Mouse (Mus musculus): Measurements from ENCODE around the gene Wwc1.
"Not testable (repeated sequence)": the region's sequence is repeated elsewhere in the genome, so short reads cannot be mapped to it uniquely, and the experiment has no call there.

Wwc1 gene

DNA sequence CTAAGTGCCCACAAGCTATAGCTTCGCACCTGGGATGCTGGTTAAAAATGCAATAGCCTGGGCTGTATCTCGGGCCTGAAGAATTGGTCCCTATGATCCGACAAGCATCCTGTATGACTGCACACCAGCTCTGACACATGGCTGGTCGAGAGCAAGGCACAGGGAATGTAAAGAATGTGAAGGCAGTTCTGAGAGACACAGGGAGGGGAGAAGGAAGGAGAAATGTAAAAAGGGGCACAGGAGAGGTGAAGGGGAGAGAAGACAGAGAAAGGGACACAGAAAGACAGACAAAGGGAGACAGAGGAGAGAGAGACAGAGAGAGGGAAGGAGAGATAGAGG, 101.8 kb downstream of the Wwc1 start:
- no peak for DNase-seq (ENCODE audit: low read depth, low spot score)

DNA sequence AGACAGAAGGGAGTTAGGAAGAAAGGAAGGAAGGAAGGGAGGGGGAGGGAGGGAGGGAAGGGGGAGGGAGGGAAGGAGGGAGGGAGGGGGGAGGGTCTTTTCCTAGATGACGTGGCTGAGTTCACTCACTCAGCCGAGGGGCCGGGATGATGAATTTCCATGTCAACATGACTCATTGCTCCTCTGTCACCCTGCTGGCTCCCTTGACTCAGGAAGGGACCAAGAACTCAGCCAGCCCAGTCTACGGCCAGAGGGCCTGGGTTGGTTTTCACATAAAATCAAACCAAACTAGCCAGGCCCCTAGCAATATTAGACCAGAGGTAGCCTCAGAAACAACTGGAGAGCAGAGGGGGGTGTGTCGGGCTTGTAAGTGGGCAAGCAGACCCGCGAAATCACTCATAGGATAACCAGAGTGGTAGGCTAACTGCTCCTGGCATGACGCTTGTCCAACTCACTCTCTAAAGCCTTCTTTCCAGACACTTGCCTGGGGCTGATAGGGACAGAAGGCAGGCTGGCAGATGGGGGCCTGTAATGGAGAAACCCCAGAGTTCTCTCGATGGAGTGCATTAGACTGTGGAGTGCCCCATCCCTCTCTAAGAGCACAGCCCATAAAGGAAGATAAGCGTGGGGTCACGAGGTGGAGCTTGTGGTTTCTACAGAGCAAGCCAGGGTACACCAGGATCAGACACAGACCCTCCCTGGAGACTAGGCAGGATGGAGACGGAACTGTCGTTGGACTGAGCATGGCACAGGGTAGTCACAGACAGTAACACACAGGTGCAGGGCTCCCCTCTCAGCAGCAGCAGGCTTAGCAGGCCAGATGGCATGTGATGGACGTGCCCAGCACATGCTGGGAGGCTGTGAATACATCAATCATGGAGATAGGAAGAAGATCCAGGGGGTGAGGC, 102.4 kb downstream of the Wwc1 start:
- no peak for DNase-seq (ENCODE audit: low read depth, low spot score)

DNA sequence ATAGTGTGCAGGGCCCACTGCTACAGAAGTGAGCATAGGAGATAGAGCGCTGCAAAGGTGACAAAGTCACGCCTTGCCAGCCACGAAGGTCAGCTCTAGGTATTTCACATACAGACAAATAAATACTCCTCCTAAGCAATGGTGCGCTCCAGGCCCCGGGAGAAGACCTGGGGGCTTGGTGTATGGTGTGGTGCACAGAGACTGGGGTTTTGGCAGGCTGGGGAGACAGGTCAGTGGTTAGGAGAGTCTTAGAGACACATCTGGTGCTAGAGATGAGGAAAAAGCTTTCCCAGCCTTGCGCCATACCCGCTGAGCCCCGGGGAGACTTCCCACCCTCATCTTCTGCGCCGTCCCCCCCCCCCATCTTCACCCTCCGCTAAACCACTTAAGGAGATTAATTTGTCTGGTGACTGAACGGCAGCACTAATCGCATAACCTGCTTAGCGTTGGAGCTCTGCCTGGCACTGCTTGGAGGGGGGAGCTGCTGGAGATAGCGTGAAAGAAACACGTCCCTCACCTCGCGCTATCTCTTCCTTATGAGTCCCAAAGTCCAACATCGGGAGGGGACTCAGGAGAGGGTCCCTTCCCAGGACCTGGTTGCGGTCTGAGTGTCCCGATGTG, 106.6 kb downstream of the Wwc1 start:
- no peak for DNase-seq (ENCODE audit: low read depth, low spot score)

DNA sequence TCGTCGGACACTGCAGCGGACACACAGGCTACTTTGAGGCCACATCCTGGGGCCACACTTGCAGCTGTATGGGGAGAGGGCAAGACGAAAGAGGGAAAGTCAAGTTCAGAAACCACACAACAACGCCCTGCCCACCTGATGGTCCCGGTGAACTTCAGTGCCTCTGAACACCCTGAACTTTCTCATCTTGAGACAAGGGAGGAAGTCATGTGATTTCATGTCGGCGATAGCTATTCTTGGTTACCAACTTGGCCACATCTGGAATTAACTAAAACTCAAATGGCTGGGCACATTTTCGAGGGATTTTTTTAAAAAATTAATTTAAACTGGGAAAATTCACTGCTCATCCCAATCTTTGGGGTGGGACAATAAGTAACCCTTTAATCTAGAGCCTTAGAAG, 109.4 kb downstream of the Wwc1 start:
- DNase-seq (ENCODE audit: low read depth, low spot score) = no peak

DNA sequence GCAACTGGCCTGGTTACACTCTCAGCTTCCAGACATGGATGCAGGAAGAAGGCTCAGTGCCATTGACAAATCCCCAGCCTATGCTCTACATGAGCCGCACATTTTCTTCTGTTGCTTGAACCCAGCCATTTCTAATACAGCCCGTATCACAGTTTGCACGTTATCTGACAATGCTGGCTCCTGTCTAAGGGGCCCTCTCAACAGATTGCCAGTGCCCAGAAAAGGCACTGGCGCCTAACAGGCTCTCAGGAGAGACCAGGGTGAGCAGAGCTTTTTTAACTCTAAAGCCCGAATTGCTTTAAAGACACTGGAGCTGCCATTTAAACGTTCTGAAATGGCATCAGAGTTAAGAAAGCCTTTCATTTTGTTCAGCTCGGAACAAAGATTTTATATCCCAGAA, 114.2 kb downstream of the Wwc1 start:
- no peak for DNase-seq (ENCODE audit: low read depth, low spot score)

DNA sequence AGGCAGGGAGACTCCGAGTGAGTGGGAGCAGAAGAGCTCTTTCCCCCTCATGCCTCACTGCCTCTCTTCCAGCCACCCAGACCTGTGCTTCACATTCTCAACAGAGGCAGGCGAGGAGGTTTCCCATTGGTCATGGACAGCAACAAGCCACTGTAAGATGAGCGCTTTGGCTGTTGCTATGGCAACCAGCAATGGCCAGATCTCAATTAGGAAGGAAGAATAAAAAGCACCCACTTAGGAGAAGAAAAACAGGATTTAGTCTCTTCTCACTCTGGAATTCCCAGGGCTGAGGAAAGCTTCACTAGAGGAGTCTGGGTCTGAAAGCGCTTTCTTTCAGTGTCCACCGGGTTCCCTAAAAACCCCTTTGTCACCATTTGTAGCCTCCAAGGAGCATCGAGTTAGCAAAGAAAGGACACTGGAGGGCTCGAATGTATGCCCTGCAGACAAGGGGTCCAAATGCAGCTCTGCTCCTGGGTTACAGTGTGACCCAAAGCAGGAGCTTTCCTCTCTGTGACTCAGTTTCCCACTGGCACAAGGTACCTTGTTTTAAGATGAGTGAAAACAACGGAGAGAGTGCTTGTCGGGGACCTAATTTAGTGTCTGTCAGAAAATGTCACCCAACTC, 115.2 kb downstream of the Wwc1 start:
- DNase-seq (ENCODE audit: low read depth, low spot score) = peak; percentile 92

DNA sequence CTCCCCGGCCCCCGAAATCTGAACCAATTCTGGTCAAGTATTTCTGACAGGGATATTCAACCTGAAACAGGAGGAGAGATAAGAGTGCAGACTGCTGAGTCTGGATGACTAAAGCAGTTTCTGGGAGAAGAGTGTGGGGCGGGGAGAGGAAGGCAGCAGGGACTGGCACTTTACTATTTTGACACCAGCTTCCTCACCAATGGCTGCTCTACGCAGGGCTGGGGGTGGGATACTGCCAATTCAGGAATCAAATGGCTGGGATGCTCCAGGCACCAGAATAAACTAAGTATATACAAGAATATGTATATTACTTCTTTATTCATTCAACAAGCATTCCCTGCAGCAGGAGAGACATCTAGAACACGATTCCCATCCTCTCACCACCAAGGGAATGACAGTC, 116.7 kb downstream of the Wwc1 start:
- DNase-seq (ENCODE audit: low read depth, low spot score) = no peak

DNA sequence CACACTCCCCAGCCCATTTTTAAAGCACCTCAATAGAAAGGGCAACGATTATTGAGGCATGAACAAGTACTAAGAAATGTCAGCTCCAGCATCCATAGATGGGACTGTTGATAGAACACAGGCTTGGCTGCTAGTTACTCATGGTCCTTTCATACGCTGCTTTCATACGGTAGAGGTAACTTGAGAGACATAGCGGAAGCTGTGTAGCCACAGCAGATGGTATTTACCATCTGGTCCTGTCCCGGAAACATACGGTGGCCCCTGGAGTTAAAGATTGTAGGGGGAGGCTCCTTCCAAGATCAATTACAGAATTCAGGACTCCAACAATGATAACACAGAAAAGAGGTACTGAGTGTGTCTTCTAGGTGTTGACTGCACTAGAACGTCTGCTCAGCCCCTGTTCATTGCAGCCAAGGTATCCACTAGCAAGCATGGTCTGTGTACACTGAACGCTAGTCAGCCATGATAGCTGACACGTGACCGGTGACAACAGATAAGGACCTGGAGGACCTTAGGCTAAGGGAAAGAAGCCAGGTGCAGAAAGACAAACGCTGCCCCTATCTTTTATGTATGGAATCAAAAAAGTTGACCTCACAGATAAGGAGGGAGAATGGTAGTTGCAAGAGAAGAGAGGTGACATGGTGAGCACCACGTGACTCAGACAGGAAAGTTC, 122.8 kb downstream of the Wwc1 start:
- DNase-seq (ENCODE audit: low read depth, low spot score) = no peak

DNA sequence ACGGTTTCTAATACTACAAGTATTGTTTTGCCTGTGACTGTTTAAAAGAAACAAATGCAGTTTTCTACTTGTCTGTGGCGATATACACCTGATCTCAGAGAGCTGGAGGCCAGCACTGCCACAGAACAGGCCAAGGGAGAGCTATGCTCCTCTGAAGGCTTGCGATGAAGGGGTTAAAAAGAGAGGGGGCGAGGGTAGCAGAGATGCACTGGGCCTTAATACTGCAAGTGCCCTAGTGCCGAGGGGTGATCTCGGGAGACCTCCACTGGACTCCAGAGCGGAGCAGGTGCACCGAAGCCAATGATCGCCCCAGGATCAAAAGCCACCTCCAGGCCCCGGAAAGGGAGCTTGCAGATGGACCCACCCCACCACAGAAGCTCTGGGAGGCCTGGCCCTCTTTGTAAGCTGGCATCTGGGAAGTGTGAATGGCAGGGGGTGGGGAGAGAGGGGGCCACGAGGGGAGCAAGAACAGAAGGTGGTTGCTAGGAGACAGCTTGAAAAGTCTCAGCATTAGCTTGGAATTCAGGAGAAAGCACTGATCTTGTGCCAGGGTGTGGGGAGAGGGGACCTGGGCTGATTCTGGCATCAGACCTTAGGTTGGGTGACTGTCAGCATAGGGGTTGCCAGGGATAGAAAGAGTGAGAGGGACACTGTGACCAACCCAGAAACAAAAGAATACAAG, 123.8 kb downstream of the Wwc1 start:
- peak; percentile 69 for DNase-seq (ENCODE audit: low read depth, low spot score)

DNA sequence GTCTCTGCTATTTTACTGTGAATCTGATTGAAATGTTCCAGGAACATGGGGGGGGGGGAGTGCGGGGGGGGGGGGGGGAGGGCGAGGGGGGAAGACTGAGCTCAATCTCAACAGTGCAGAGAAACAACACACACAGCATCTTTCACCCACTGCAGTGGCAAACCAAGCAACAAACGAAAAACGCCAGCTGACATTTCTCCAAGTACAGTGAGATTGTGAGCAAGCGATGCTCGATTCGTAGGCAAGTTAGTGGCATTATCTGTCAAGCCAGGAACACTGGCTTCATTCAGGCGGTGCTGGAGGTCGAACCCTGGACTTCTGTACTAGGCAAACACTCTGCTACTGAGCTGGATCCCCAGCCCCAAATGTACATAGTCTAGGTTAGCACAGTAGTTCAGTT, 124.8 kb downstream of the Wwc1 start:
- no peak for DNase-seq (ENCODE audit: low read depth, low spot score)

DNA sequence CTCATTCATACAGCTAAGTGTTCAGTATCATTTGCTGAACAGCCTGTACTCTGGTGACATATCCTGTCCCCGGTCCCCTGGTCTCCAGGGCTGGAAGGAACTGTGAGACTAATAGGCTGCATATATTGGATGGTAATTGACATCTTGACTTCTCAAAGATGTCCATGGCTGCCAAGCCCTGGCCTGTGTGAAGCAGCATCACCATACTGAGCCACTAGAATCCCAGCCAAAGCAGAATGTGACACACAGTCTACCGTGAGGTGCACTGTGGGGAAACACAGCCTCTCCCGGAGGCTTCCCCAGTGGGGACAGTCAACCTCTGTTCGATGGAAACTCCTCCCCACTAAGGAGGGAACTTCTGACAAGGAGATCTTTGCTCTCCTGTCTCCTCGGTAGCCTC, 125.4 kb downstream of the Wwc1 start:
- no peak for DNase-seq (ENCODE audit: low read depth, low spot score)

DNA sequence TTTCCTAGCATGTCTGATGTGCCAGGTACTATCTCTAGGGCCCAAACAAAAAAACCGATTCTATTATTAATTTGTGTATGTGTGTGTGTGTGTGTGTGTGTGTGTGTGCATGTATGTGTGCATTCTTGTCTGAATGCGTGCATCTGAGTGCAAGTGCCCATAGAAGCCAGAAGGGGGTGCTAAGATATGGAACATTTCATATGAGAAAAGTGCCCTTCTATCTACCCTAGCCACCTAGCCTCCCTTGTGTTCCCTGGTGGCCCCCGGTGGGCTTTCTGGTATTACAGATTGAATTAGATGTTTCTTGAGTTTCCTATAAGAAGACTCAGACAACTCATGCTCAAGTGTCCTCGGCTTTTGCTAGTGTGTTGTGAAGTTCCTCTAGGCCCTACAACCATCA, 126.7 kb downstream of the Wwc1 start:
- DNase-seq (ENCODE audit: low read depth, low spot score) = no peak

DNA sequence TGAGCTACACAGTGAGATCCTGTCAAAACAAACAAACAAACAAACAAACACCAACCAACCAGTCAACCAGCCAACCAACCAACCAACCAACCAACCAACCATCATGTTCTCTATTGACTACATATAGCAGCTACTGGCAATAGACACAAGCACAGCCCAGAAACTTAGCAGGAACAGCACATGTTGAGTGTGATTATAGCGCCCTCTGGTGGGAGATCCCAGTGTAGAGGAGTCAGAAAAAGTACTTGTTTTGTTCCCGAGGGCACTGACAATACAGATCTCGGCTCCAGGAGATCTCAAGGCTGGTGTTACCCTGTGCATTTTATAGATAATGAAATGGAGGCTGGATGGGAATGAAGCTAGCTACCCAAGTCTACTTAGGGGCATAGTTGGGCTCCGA, 127.6 kb downstream of the Wwc1 start:
- peak; percentile 60 for DNase-seq (ENCODE audit: low read depth, low spot score)

DNA sequence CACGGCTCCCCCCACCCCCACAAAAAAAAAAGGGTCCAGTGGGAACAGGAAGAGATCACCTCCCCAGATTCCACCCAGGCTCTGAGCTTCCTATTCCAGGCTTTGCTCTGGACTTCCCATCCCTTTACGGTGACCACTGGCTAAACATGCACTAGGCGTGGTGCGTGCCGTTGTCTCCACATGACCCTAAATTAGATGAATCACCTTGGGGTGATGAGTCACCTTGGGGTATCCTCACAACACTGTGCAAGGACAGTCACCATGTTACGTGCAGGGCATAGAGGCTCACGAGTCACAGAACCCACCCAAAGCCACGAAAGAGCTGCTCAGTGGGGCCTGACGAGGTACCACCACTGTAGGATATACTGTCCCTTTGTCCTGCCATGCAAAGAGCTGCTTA, 136.0 kb downstream of the Wwc1 start:
- DNase-seq (ENCODE audit: low read depth, low spot score) = no peak

DNA sequence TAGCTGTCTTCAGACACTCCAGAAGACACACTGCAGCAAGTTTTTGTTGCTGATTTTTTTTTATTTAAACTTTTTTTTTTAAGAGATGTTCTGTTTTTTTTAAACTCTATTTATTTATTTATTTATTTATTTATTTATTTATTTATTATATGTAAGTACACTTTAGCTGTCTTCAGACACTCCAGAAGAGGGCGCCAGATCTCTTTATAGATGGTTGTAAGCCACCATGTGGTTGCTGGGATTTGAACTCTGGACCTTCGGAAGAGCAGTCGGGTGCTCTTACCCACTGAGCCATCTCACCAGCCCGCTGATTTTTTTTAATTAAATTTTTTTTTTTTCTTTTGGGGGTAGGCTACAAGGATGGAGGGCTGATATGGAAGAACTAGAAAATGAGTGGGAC, 137.8 kb downstream of the Wwc1 start:
- not testable (repeated sequence) for DNase-seq (ENCODE audit: low read depth, low spot score)

DNA sequence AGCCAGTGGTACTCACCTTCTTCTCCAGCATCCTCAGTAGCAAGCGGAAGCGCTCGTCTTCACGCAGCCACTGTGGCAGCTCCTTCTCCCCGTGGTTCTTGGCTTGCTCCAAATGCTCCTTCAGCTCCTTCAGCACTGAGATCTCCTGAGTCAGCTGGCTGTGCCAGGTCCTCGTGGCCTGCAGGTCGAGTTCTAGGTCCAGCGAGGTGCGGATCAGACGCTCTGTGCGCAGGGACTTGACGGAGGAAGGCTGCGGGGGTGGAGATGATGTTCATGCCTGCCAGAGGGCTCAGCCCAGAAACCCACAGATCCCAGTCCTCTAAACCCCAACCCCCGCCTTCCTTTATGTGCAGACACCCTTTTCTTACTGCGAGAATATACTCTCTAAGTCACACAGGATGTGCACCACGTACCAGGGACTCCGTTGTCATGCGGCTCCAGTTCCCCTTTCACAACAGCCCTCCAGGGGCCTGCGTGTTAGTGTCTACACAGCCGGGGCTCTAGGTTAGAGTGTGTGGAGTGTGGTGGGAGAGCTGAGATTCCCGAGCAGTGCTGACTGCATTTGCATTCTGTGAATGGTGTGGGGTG, 138.5 kb downstream of the Wwc1 start:
- DNase-seq (ENCODE audit: low read depth, low spot score) = no peak

DNA sequence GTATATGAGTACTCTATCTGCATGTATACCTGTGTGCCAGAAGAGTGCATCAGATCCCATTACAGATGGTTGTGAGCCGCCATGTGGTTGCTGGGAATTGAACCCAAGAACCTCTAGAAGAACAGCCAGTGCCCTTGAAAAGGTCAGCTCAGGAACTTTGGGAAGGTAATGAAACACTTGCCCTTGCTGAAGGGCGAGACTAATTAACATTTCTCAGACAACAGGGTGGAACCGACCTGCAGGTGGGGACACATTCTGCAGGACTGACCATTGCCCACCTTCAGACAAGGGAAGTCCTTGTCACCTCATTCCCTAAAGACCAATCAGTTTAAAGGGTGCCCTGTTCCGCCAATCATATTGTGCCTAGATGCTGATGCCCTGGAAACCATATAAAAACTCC, 139.5 kb downstream of the Wwc1 start:
- not testable (repeated sequence) for DNase-seq (ENCODE audit: low read depth, low spot score)

DNA sequence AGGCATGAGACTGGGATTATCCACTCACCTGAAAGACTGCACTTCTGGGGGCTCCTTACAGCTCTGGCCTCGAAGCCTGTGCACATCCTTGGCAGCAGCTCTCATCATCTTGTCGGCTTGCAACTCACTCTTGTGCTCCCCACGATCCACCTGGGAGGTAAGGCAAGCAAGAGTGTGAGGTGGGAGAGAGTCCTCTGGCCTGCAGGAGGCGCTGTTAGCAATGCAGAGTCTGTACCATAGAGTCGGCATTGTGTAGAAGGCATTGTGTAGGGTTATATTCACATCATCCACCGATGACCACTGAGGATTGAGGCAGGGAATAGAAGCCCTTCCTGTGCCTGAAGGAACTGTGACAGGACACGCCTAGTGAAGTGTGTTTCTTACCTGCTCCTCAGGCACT, 140.0 kb downstream of the Wwc1 start:
- DNase-seq (ENCODE audit: low read depth, low spot score) = no peak

DNA sequence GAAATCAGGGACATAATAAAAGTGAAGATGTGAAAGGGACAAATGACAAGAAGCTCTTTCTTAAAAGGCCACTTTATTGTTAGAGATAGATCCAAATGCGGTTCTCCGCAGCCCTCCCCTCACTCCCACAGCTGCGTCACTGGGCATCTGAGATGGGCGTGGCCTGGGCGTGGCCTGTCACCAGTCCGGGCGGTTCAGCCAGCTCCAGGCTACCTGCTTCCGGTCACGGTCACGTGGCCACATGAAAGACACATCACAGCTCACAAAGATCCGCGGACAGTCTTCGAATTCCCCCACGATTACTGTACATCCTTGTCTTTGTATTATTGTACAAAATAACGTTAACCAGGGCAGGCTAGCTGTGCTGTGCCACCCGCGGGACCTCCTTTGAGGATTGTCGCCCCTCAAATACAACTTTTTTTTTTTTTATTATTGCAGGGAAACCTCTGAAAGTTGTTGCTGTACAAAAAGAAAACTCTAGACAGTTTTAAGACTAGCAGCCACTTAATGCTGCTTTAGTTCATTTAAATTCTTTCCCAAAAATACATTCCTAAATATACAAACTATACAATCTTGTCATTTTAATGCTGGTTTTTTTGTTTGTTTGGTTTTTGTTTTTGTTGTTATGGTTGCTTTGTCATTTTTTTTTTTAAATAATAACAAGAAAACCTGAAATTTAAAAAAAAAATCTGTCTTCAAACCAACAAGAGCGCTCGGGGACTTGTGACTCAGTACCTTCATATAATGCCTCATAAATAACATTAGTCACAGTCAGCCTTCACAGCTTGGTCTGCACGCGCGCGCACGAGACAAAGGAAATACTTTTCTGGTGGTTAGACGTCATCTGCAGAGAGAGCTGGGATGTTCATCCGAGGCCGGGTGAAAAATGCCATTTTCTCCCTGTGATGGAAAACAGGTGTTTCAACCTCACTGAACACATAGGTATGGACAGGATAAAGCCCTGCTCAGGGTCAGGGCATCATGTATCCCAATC, 141.7 kb downstream of the Wwc1 start:
- DNase-seq (ENCODE audit: low read depth, low spot score) = peak; percentile 92
